Mouse (Mus musculus): ENCODE results near the gene Lgals12. TPM values are rescaled to one million over a fixed set of nuclear protein-coding genes. Genes with fewer than 3 reads are reported as not detected.

The Lgals12 gene
- total and polyA plus RNA-seq, 3 experiments, result 0.34 to 4.0 (median 1.2) TPM

GRCm38 (mm10) chr19:7592018-7592417 lies 15.0 kb downstream of the Lgals12 start:
- Histone ChIP-seq H3K4me1 (ENCODE audit: control insufficient read depth, insufficient read depth, low read length) (peaks cover 2% of the 10 kb centered on the region), H3K27ac (no peak overlapping the region), H3K4me3 (no peak overlapping the region), H3K36me3 (ENCODE audit: control insufficient read depth, insufficient read depth, low read length) (no peaks in the 10 kb centered on the region; the same call in 1 of the 2 replicates), H3K27me3 (ENCODE audit: control insufficient read depth, insufficient read depth, low read length) (no peaks in the 10 kb centered on the region), H3K9ac (ENCODE audit: low read depth, low read length) (no peak overlapping the region), H3K79me2 (replicated peaks; ENCODE audit: control insufficient read depth, insufficient read depth, low read length) (no peaks in the 10 kb centered on the region)
- intact Hi-C loops (cut with DNase I), result no loop called here
- DNase-seq, result peak in 1 of 2 experiments; percentile 46
- TF ChIP-seq EP300 (IDR thresholded peaks at IDR 0.05; ENCODE audit: insufficient read depth, low read depth, low read length), result no peak
- no peak for TF ChIP-seq POLR2A (IDR thresholded peaks at IDR 0.05; ENCODE audit: insufficient read depth, low read depth, low read length)
- TF ChIP-seq CTCF (IDR thresholded peaks at IDR 0.05), result no peak
- 32% methylated on average over 3 of the region's 3 CpGs for WGBS

GRCm38 (mm10) chr19:7590795-7591194 lies 16.2 kb downstream of the Lgals12 start:
- intact Hi-C loops (cut with DNase I), result no loop called here
- TF ChIP-seq POLR2A (IDR thresholded peaks at IDR 0.05; ENCODE audit: insufficient read depth, low read depth, low read length), result no peak
- no peak for TF ChIP-seq CTCF (IDR thresholded peaks at IDR 0.05)
- no peak for TF ChIP-seq EP300 (IDR thresholded peaks at IDR 0.05; ENCODE audit: insufficient read depth, low read depth, low read length)

GRCm38 (mm10) chr19:7585764-7586163 lies 21.2 kb downstream of the Lgals12 start:
- Histone ChIP-seq H3K79me2 (replicated peaks; ENCODE audit: control insufficient read depth, insufficient read depth, low read length) (no peaks in the 10 kb centered on the region), H3K4me1 (ENCODE audit: control insufficient read depth, insufficient read depth, low read length) (peaks cover 19% of the 10 kb centered on the region), H3K27ac (peak overlapping the region; percentile 69), H3K36me3 (ENCODE audit: control insufficient read depth, insufficient read depth, low read length) (peaks cover 12% of the 10 kb centered on the region), H3K4me3 (no peak overlapping the region), H3K9ac (ENCODE audit: low read depth, low read length) (no peak overlapping the region), H3K27me3 (ENCODE audit: control insufficient read depth, insufficient read depth, low read length) (no peaks in the 10 kb centered on the region)
- WGBS, result 60% methylated on average over 6 of the region's 6 CpGs
- TF ChIP-seq POLR2A (IDR thresholded peaks at IDR 0.05; ENCODE audit: insufficient read depth, low read depth, low read length), result no peak
- TF ChIP-seq EP300 (IDR thresholded peaks at IDR 0.05; ENCODE audit: insufficient read depth, low read depth, low read length), result no peak
- no peak for TF ChIP-seq CTCF (IDR thresholded peaks at IDR 0.05)
- intact Hi-C loops (cut with DNase I), result no loop called here
- peak in 1 of 2 experiments; percentile 40 for DNase-seq

More at GRCm38 (mm10) chr19:7590795-7591194, 16.2 kb downstream of the Lgals12 start:
- H3K27ac ChIP-seq, result no peak overlapping the region
- H3K36me3 ChIP-seq (ENCODE audit: control insufficient read depth, insufficient read depth, low read length), result peaks cover 6% of the 10 kb centered on the region
- no peak overlapping the region for H3K9ac ChIP-seq (ENCODE audit: low read depth, low read length)
- H3K27me3 ChIP-seq (ENCODE audit: control insufficient read depth, insufficient read depth, low read length), result no peaks in the 10 kb centered on the region
- no peak for DNase-seq
- H3K4me3 ChIP-seq, result no peak overlapping the region
- peaks cover 2% of the 10 kb centered on the region for H3K4me1 ChIP-seq (ENCODE audit: control insufficient read depth, insufficient read depth, low read length)
- H3K79me2 ChIP-seq (replicated peaks; ENCODE audit: control insufficient read depth, insufficient read depth, low read length), result no peaks in the 10 kb centered on the region

GRCm38 (mm10) chr19:7585279-7585678 lies 21.7 kb downstream of the Lgals12 start:
- Histone ChIP-seq H3K27me3 (ENCODE audit: control insufficient read depth, insufficient read depth, low read length) (no peaks in the 10 kb centered on the region), H3K36me3 (ENCODE audit: control insufficient read depth, insufficient read depth, low read length) (peaks cover 12% of the 10 kb centered on the region), H3K27ac (peak overlapping the region; percentile 69), H3K4me1 (ENCODE audit: control insufficient read depth, insufficient read depth, low read length) (peaks cover 23% of the 10 kb centered on the region), H3K9ac (ENCODE audit: low read depth, low read length) (no peak overlapping the region), H3K79me2 (replicated peaks; ENCODE audit: control insufficient read depth, insufficient read depth, low read length) (no peaks in the 10 kb centered on the region), H3K4me3 (no peak overlapping the region)
- DNase-seq, result peak in 1 of 2 experiments; percentile 57
- WGBS, result 56% methylated on average over 8 of the region's 8 CpGs
- no peak for TF ChIP-seq CTCF (IDR thresholded peaks at IDR 0.05)
- no peak for TF ChIP-seq POLR2A (IDR thresholded peaks at IDR 0.05; ENCODE audit: insufficient read depth, low read depth, low read length)
- 0 out of 2 replicates have a peak, but pooled peaks have one; percentile 8 for TF ChIP-seq EP300 (IDR thresholded peaks at IDR 0.05; ENCODE audit: insufficient read depth, low read depth, low read length)
- intact Hi-C loops (cut with DNase I), result no loop called here

GRCm38 (mm10) chr19:7583599-7583998 lies 23.4 kb downstream of the Lgals12 start:
- intact Hi-C loops (cut with DNase I), result loop anchor here (1.0 kb wide), 1 partner anchor 26 kb away; the partner anchor contains the start of gene Pla2g16
- H3K27me3 ChIP-seq (ENCODE audit: control insufficient read depth, insufficient read depth, low read length), result no peaks in the 10 kb centered on the region
- no peak overlapping the region for H3K9ac ChIP-seq (ENCODE audit: low read depth, low read length)
- H3K27ac ChIP-seq, result peak overlapping the region; percentile 73
- H3K36me3 ChIP-seq (ENCODE audit: control insufficient read depth, insufficient read depth, low read length), result peaks cover 12% of the 10 kb centered on the region
- no peak overlapping the region for H3K4me3 ChIP-seq
- no peak for TF ChIP-seq CTCF (IDR thresholded peaks at IDR 0.05)
- no peak for TF ChIP-seq POLR2A (IDR thresholded peaks at IDR 0.05; ENCODE audit: insufficient read depth, low read depth, low read length)
- no peak for TF ChIP-seq EP300 (IDR thresholded peaks at IDR 0.05; ENCODE audit: insufficient read depth, low read depth, low read length)
- H3K4me1 ChIP-seq (ENCODE audit: control insufficient read depth, insufficient read depth, low read length), result peaks cover 25% of the 10 kb centered on the region
- 64% methylated on average over 3 of the region's 3 CpGs for WGBS
- H3K79me2 ChIP-seq (replicated peaks; ENCODE audit: control insufficient read depth, insufficient read depth, low read length), result no peaks in the 10 kb centered on the region
- DNase-seq, result no peak

- intact Hi-C loops (cut with DNase I), result loop anchor here (1.0 kb wide), 1 partner anchor 26 kb away; the partner anchor contains the start of gene Pla2g16
- DNase-seq, result peak in 1 of 2 experiments; percentile 49
Observed at GRCm38 (mm10) chr19:7583101-7583500, 23.9 kb downstream of the Lgals12 start.

More at GRCm38 (mm10) chr19:7583101-7583500, 23.9 kb downstream of the Lgals12 start:
- WGBS, result 19% methylated on average over 7 of the region's 7 CpGs
- Histone ChIP-seq H3K9ac (ENCODE audit: low read depth, low read length) (no peak overlapping the region), H3K79me2 (replicated peaks; ENCODE audit: control insufficient read depth, insufficient read depth, low read length) (no peaks in the 10 kb centered on the region), H3K36me3 (ENCODE audit: control insufficient read depth, insufficient read depth, low read length) (peaks cover 12% of the 10 kb centered on the region), H3K27ac (peak overlapping the region; percentile 73), H3K4me3 (no peak overlapping the region), H3K4me1 (ENCODE audit: control insufficient read depth, insufficient read depth, low read length) (peaks cover 25% of the 10 kb centered on the region), H3K27me3 (ENCODE audit: control insufficient read depth, insufficient read depth, low read length) (no peaks in the 10 kb centered on the region)
- TF ChIP-seq EP300 (IDR thresholded peaks at IDR 0.05; ENCODE audit: insufficient read depth, low read depth, low read length) (peak; percentile 76; the same call in 1 of the 2 replicates), POLR2A (IDR thresholded peaks at IDR 0.05; ENCODE audit: insufficient read depth, low read depth, low read length) (no peak), CTCF (IDR thresholded peaks at IDR 0.05) (no peak)

Data from heart, adult 2 months (tissue).